Mouse (Mus musculus): ENCODE data around the gene Olfr47.

GRCm38 (mm10) chr6:43266356-43266755, 35.0 kb downstream of the Olfr47 start:
- no peak for TF ChIP-seq CTCF (IDR thresholded peaks at IDR 0.05; ENCODE audit: low read depth)
- TF ChIP-seq EP300 (IDR thresholded peaks at IDR 0.05; ENCODE audit: low read depth), result no peak
